Mouse (Mus musculus) C2C12 (cell line): ENCODE data around the gene Slc35a1.

Experiments
- CEBPB ChIP-seq: IDR thresholded peaks from one replicate; pipeline ENCODE4 v1.6.1; 2011; ENCODE audit warnings: low read depth, mild to moderate bottlenecking, control low read depth, moderate library complexity
- CTCF ChIP-seq: IDR thresholded peaks from one replicate; pipeline ENCODE4 v1.5.1; 2011; ENCODE audit not compliant: control insufficient read depth, insufficient read depth, insufficient read length
- MAX ChIP-seq: IDR thresholded peaks from one replicate; pipeline ENCODE4 v1.6.1; 2011; ENCODE audit warnings: mild to moderate bottlenecking, control low read depth
- MYOD1 ChIP-seq: IDR thresholded peaks from one replicate; pipeline ENCODE4 v1.6.1; 2011; ENCODE audit warnings: low read depth; ENCODE audit not compliant: control insufficient read depth, insufficient read length
- MYOG ChIP-seq: IDR thresholded peaks from one replicate; pipeline ENCODE4 v1.6.1; 2011; ENCODE audit not compliant: control insufficient read depth, insufficient read length; ENCODE audit errors: extremely low read depth
- USF1 ChIP-seq: IDR thresholded peaks from one replicate; pipeline ENCODE4 v1.6.1; 2011; ENCODE audit warnings: low read depth, mild to moderate bottlenecking, control low read depth, moderate library complexity

DNA sequence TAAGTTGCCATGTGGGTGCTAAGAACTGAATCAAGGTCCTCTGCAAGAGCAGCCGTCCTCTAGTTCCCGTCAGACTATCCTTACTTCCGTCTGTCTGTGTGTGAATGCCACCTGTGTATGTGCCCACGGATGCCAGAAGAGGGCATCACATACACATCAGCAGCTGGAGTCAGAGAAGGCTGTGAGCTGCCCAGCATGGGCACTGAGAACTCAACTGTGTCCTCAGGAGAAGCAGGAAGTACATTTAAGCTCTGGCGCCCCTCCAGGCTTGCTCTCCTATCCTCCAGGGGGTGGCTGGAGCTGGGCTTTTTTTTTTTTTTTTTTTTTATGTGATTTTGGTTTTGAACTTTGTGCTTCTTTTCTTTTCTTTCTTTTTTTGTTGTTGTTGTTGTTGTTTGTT, 6.7 kb downstream of the Slc35a1 start:
- TF ChIP-seq CTCF = no peak
- no peak for TF ChIP-seq MAX
- TF ChIP-seq MYOG = no peak
- TF ChIP-seq MYOD1 = no peak
- no peak for TF ChIP-seq CEBPB
- TF ChIP-seq USF1 = no peak
